Comparison of ENCODE assay signal across 29 mouse cellular contexts in genomic region chr4:131812458-131812857, GRCm38 (mm10). TPM values are rescaled to one million over a fixed set of nuclear protein-coding genes. Genes with fewer than 3 reads are reported as not detected.
DNase-seq lines count a peak whose midpoint lies in the region; ATAC-seq lines count a peak whose summit lies in the region.
"Had no signal": no experiment of that assay in that cellular context is flagged by ENCODE, and none has a peak within 500 bp of the region (broad histone marks: within the 10 kb centered on the region; RNA-seq: fewer than 3 reads in every experiment).

No protein-coding gene starts in this region.

- DNase-seq in forebrain, embryonic 10.5 days (ENCODE audit: extremely low spot score, low spot score): no peak
- no peak for DNase-seq in kidney, postnatal 25 days
- DNase-seq in neural tube, embryonic 10.5 days (ENCODE audit: extremely low spot score, low spot score): no peak
- no peak for DNase-seq in cerebellum, adult 8-10 months
- DNase-seq: adrenal gland, postnatal 14 days; cerebellum, adult 18-20 months; cerebellum, postnatal 14 days; gastrocnemius, adult 2 months; gastrocnemius, postnatal 36 days; heart, adult 18-20 months; heart, postnatal 36 days; kidney, adult 8-10 months; layer of hippocampus, postnatal 36 days; liver; lung, adult 2 months; lung, postnatal 14 days; right cerebral cortex, postnatal 25 days had no signal

- H3K4me2 ChIP-seq in forebrain, embryonic 15.5 days (replicated peaks): no peak overlapping the region
- no peak overlapping the region for H3K4me2 ChIP-seq in kidney, embryonic 15.5 days
- H3K4me2 ChIP-seq in neural tube, embryonic 15.5 days: no peak overlapping the region
- H3K4me2 ChIP-seq: heart, embryonic 11.5 days; neural tube, embryonic 13.5 days; stomach, embryonic 15.5 days had no signal

- 70% methylated on average over 11 of the region's 11 CpGs for WGBS in forebrain, embryonic 15.5 days
- WGBS in forebrain, embryonic 10.5 days: 94% methylated on average over 11 of the region's 11 CpGs
- 61% methylated on average over 11 of the region's 11 CpGs for WGBS in kidney, embryonic 15.5 days
- 65% methylated on average over 11 of the region's 11 CpGs for WGBS in neural tube, embryonic 15.5 days

- no peak overlapping the region for H3K4me3 ChIP-seq in forebrain, embryonic 15.5 days
- no peak overlapping the region for H3K4me3 ChIP-seq in forebrain, embryonic 10.5 days
- H3K4me3 ChIP-seq in kidney, embryonic 15.5 days (replicated peaks): no peak overlapping the region
- no peak overlapping the region for H3K4me3 ChIP-seq in neural tube, embryonic 15.5 days (replicated peaks)
- H3K4me3 ChIP-seq: erythroblast, embryonic 14.5 days; gastrocnemius, adult 2 months; midbrain, embryonic 10.5 days; myocyte; neural tube, embryonic 13.5 days; stomach, embryonic 15.5 days had no signal

- no peaks in the 10 kb centered on the region for H3K36me3 ChIP-seq in forebrain, embryonic 15.5 days
- peaks cover 11% of the 10 kb centered on the region; the same call in 1 of the 2 replicates for H3K36me3 ChIP-seq in forebrain, embryonic 10.5 days (replicated peaks)
- no peaks in the 10 kb centered on the region for H3K36me3 ChIP-seq in kidney, embryonic 15.5 days
- no peaks in the 10 kb centered on the region for H3K36me3 ChIP-seq in neural tube, embryonic 15.5 days
- H3K36me3 ChIP-seq: midbrain, embryonic 10.5 days; neural tube, embryonic 13.5 days; stomach, embryonic 15.5 days had no signal

- no peaks in the 10 kb centered on the region for H3K9me3 ChIP-seq in forebrain, embryonic 15.5 days
- no peaks in the 10 kb centered on the region for H3K9me3 ChIP-seq in forebrain, embryonic 10.5 days
- H3K9me3 ChIP-seq in kidney, embryonic 15.5 days (replicated peaks): no peaks in the 10 kb centered on the region
- H3K9me3 ChIP-seq in neural tube, embryonic 15.5 days (replicated peaks): no peaks in the 10 kb centered on the region
- H3K9me3 ChIP-seq: midbrain, embryonic 10.5 days; neural tube, embryonic 13.5 days; stomach, embryonic 15.5 days had no signal

- H3K27me3 ChIP-seq in forebrain, embryonic 15.5 days: no peaks in the 10 kb centered on the region
- no peaks in the 10 kb centered on the region for H3K27me3 ChIP-seq in forebrain, embryonic 10.5 days (ENCODE audit: poor library complexity, severe bottlenecking)
- H3K27me3 ChIP-seq in kidney, embryonic 15.5 days: no peaks in the 10 kb centered on the region
- H3K27me3 ChIP-seq in neural tube, embryonic 15.5 days (replicated peaks): no peaks in the 10 kb centered on the region
- H3K27me3 ChIP-seq: neural tube, embryonic 13.5 days; Patski; stomach, embryonic 15.5 days had no signal

- no peak overlapping the region for H3K9ac ChIP-seq in forebrain, embryonic 15.5 days (replicated peaks)
- no peak overlapping the region for H3K9ac ChIP-seq in kidney, embryonic 15.5 days
- no peak overlapping the region for H3K9ac ChIP-seq in neural tube, embryonic 15.5 days (replicated peaks)
- H3K9ac ChIP-seq: liver, embryonic 14.5 days; neural tube, embryonic 13.5 days; stomach, embryonic 15.5 days had no signal

- H3K4me1 ChIP-seq in forebrain, embryonic 15.5 days: peaks cover 6% of the 10 kb centered on the region; the same call in 1 of the 2 replicates
- H3K4me1 ChIP-seq in forebrain, embryonic 10.5 days: no peaks in the 10 kb centered on the region
- H3K4me1 ChIP-seq in kidney, embryonic 15.5 days: peaks cover 13% of the 10 kb centered on the region
- peaks cover 6% of the 10 kb centered on the region; the same call in 1 of the 2 replicates for H3K4me1 ChIP-seq in neural tube, embryonic 15.5 days
- H3K4me1 ChIP-seq: midbrain, embryonic 10.5 days; neural tube, embryonic 13.5 days; stomach, embryonic 15.5 days had no signal

- peak overlapping the region; percentile 53; the same call in 1 of the 2 replicates for H3K27ac ChIP-seq in forebrain, embryonic 15.5 days (replicated peaks)
- H3K27ac ChIP-seq in forebrain, embryonic 10.5 days: no peak overlapping the region
- 0 out of 2 replicates have a peak overlapping the region, but pooled peaks have one; percentile 25 for H3K27ac ChIP-seq in kidney, embryonic 15.5 days
- H3K27ac ChIP-seq in neural tube, embryonic 15.5 days (replicated peaks): peak overlapping the region; percentile 38; the same call in 1 of the 2 replicates
- H3K27ac ChIP-seq: gastrocnemius, adult 2 months; liver, embryonic 14.5 days; midbrain, embryonic 10.5 days; neural tube, embryonic 13.5 days; stomach, embryonic 15.5 days had no signal

- no peak for ATAC-seq in forebrain, embryonic 15.5 days (replicated peaks)
- ATAC-seq in kidney, embryonic 15.5 days (replicated peaks; ENCODE audit: low FRiP score): no peak
- ATAC-seq in neural tube, embryonic 15.5 days (ENCODE audit: low FRiP score): no peak
- ATAC-seq: intestine, embryonic 16.5 days; Patski had no signal

RNA-seq across cellular contexts. Expression of gene Ptpru, which starts 25.6 kb away (rescaled TPM):
- 23.9 and 25.2 TPM in 2 replicates for polyA plus RNA-seq in forebrain, embryonic 15.5 days (2015; fragmentation: Nextera tagmentation; extraction: Ambion mirVana)
- 26.5 and 27.0 TPM in 2 replicates for polyA plus RNA-seq in forebrain, embryonic 10.5 days (2016; fragmentation: Nextera tagmentation; extraction: Ambion mirVana)
- 30.3 TPM in 2 replicates for polyA plus RNA-seq in kidney, embryonic 15.5 days (2015; fragmentation: Nextera tagmentation; extraction: Ambion mirVana)
- polyA plus RNA-seq in neural tube, embryonic 15.5 days (2015; fragmentation: Nextera tagmentation; extraction: Ambion mirVana): 15.9 and 23.5 TPM in 2 replicates

RNA-seq across cellular contexts. Expression of gene Mecr, which starts 30.8 kb away (rescaled TPM):
- polyA plus RNA-seq in forebrain, embryonic 15.5 days (2015; fragmentation: Nextera tagmentation; extraction: Ambion mirVana): 40.2 and 41.2 TPM in 2 replicates
- polyA plus RNA-seq in forebrain, embryonic 10.5 days (2016; fragmentation: Nextera tagmentation; extraction: Ambion mirVana): 57.6 and 60.2 TPM in 2 replicates
- 45.8 and 47.4 TPM in 2 replicates for polyA plus RNA-seq in kidney, embryonic 15.5 days (2015; fragmentation: Nextera tagmentation; extraction: Ambion mirVana)
- 38.3 and 39.2 TPM in 2 replicates for polyA plus RNA-seq in neural tube, embryonic 15.5 days (2015; fragmentation: Nextera tagmentation; extraction: Ambion mirVana)
